Mouse (Mus musculus): Measurements from ENCODE around the gene Snrnp35.

DNA sequence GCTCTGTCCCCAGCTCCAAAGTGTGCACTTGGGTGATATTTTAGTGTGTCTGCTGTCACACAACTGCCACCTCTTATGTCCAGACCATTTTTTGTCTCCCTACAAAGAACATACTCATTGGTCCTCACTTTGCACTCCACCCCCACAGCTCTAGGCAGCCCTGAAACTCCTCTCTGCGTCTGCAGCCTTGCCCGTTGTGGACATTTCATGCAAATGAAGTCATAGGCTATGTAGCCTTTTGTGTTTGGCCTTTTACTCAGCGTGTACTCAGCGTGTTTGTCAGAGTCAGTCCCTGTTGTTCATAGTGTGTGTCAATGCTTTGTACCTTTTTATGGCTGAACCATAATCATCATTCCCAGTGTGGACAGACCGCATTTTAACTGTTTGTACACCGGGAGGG lies 33.4 kb upstream of the Snrnp35 start:
- TF ChIP-seq CTCF (conservative IDR thresholded peaks at IDR 0.05; ENCODE audit: low read length) = no peak
- TF ChIP-seq POU5F1 (IDR thresholded peaks at IDR 0.05; ENCODE audit: borderline replicate concordance, low read length) = no peak

Measured in E14TG2a.4 (cell line).